Mouse (Mus musculus): ENCODE measurements around the gene Iars2. TPM values are rescaled to one million over a fixed set of nuclear protein-coding genes. Genes with fewer than 3 reads are reported as not detected.

Iars2 gene
- polyA plus RNA-seq, 1 experiment = 18.2 TPM

- DNase-seq (ENCODE audit: low read depth) = no peak
- TF ChIP-seq CTCF (IDR thresholded peaks at IDR 0.05; ENCODE audit: borderline replicate concordance, extremely low read depth, insufficient read depth, insufficient read length) (no peak), POLR2A (IDR thresholded peaks at IDR 0.05; ENCODE audit: borderline replicate concordance, extremely low read depth, insufficient read depth, insufficient read length, poor library complexity, severe bottlenecking) (no peak)
These were observed 81.6 kb downstream of the Iars2 start for GRCm38 (mm10) chr1:185247429-185248085.

DNA sequence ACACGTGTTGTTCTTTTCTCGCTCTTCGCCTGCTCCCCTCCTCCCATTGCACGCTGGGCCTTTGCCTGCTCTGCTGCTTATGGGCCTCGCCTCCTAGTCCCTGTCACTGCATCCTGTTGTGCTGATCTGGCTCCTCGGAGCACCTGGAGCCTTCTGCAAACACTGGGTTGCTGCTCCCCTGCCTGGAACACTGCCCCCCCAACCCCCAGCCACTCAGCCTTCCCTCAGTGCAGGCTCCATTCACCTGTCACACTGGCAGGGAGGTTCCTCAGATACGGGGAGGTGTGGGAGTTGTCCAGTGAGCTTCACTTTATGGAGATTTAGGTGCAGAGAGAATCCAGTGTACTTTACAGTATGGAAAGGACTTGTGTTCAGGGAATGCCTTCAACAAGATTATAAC lies 83.7 kb downstream of the Iars2 start:
- no peak for DNase-seq (ENCODE audit: low read depth)
- TF ChIP-seq CTCF (IDR thresholded peaks at IDR 0.05; ENCODE audit: borderline replicate concordance, extremely low read depth, insufficient read depth, insufficient read length) = no peak
- TF ChIP-seq POLR2A (IDR thresholded peaks at IDR 0.05; ENCODE audit: borderline replicate concordance, extremely low read depth, insufficient read depth, insufficient read length, poor library complexity, severe bottlenecking) = no peak

DNA sequence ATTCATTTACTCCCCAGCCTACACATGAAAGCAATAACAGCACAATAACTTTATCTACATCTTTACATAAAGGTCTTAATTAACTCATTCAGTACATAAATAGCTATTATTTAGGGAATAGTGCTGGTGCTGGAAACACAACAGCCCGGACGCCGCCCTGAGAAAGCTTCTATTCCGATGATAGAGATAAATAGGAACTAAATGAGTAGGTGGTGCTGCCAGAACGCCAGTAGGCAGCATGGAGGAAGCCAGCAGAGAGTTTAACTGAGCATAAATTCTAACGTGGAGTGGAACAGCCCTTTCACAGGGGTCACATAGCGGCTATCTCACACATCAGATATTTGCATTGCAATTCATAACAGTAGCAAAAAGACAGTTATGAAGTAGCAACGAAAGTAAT lies 86.2 kb downstream of the Iars2 start:
- no peak for DNase-seq (ENCODE audit: low read depth)
- TF ChIP-seq POLR2A (IDR thresholded peaks at IDR 0.05; ENCODE audit: borderline replicate concordance, extremely low read depth, insufficient read depth, insufficient read length, poor library complexity, severe bottlenecking) (no peak), CTCF (IDR thresholded peaks at IDR 0.05; ENCODE audit: borderline replicate concordance, extremely low read depth, insufficient read depth, insufficient read length) (no peak)

DNA sequence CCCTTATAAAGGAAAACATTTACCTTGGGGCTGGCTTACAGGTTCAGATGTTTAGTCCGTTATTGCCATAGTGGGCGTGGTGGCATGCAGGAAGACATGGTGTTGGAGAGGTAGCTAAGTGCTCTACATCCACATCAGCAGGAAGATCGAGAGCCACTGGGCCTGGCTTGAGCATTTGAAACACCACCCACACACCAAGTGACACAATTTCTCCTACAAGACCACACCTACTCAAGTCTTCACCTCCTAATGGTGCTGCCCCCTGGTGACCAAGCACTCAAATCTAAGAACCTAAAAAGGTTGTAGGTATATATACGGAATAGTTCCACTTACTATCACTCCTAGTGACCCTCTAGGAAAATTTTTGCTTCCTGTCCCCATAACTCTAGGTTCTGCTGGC lies 92.7 kb downstream of the Iars2 start:
- DNase-seq (ENCODE audit: low read depth) = no peak
- TF ChIP-seq POLR2A (IDR thresholded peaks at IDR 0.05; ENCODE audit: borderline replicate concordance, extremely low read depth, insufficient read depth, insufficient read length, poor library complexity, severe bottlenecking) = no peak
- peak; percentile 17; the same call in 1 of the 2 replicates for TF ChIP-seq CTCF (IDR thresholded peaks at IDR 0.05; ENCODE audit: borderline replicate concordance, extremely low read depth, insufficient read depth, insufficient read length)

- TF ChIP-seq CTCF (IDR thresholded peaks at IDR 0.05; ENCODE audit: borderline replicate concordance, extremely low read depth, insufficient read depth, insufficient read length) (no peak), POLR2A (IDR thresholded peaks at IDR 0.05; ENCODE audit: borderline replicate concordance, extremely low read depth, insufficient read depth, insufficient read length, poor library complexity, severe bottlenecking) (no peak)
- no peak for DNase-seq (ENCODE audit: low read depth)
These were observed 93.4 kb downstream of the Iars2 start for GRCm38 (mm10) chr1:185235837-185236236.

Other genes with a start within 250 kb of the Iars2 start
- 43.4 and 44.9 TPM in 2 replicates for gene Rab3gap2, start 125.3 kb downstream of the Iars2 start, polyA plus RNA-seq (2012; rRNA removed)
- 39.6 and 41.8 TPM in 2 replicates for gene Bpnt1, start 2.8 kb upstream of the Iars2 start, polyA plus RNA-seq (2012; rRNA removed)
- 26.4 and 44.5 TPM in 2 replicates for gene Eprs, start 33.6 kb upstream of the Iars2 start, polyA plus RNA-seq (2012; rRNA removed)
- 13.3 and 23.0 TPM in 2 replicates for gene Slc30a10, start 125.5 kb upstream of the Iars2 start, polyA plus RNA-seq (2012; rRNA removed)